Mouse (Mus musculus): ENCODE data around the gene Bscl2.
"Not testable (repeated sequence)": the region's sequence is repeated elsewhere in the genome, so short reads cannot be mapped to it uniquely, and the experiment has no call there.

Gene Bscl2

GRCm38 (mm10) chr19:8872266-8872840 lies 35.1 kb downstream of the Bscl2 start:
- DNase-seq, result peak; percentile 11

- no peak for DNase-seq
Observed at GRCm38 (mm10) chr19:8875031-8875430, 37.8 kb downstream of the Bscl2 start.

DNA sequence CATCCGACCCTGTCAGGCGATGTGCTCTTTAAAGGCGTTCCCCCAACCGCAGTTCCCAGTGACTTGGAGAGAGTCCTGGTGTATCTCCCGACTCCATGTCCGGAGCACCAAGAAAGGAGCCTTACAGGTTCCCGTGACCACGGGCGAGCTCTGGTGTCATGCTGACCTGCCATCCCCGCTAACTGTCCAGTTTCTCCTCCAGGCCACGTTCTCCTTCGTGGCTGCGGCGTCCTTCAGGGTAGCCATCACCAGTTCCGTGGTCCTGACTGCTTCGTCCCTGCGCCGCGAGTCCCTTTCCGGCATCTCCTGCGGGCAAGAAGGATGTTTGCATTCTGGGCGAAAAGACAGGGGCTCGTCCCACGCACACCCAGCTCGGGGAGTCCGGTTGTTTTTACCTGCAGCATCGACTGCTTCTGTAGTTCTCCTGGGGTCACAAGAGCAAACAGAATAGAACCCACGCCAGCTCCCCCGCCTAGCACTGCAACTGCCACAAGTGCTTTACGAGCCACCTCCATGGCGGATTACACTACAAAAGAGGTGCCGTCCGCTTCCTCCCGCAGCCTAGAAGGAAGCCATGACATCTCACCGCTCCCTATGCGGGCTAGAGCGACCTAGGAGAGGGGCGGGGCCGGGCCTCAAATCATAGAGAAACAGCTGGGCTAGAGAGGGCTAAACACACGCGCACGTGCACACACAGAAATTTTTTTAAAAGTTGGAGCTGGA lies 43.2 kb downstream of the Bscl2 start, which contains the start of gene Uqcc3:
Gene Uqcc3, minus strand, starts transcription at position 613 of the 723 bp plus-strand sequence.
- DNase-seq, result peak; percentile 91

DNA sequence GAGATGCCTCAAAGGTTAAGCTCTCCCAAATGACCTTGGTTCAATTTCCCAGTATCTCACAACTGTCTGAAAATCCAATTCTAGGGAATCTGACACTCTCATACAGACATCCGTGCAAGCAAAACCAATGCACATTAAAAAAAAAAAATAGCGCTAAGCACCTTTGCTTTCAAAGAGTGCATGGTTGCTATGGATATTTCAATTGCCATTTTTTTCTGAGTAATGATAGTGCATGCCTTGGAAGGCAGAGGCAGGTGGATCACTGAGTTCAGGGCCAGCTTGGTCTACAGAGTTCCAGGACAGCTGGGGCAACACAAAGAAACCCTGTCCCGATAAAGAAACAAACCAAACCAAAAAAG lies 43.7 kb downstream of the Bscl2 start:
- DNase-seq, result no peak

DNA sequence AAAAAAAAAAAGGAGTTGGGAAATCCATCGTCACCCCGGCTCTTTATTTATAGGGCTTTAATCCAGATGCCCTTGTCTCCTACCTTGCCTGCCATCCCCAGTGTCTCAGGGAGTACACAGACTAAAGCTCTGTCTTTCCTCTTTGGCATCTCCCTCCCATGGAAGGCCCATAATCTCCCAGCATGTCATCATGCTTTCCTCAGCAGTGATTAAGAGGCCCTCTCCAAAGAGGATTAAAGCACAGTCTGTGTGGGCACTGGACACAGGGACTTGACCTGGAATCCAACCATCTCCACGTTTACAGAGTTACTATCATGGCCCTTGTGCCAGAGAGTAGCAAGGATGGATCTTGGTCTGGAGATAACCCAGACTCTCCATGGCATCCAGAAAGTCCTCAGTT lies 46.3 kb downstream of the Bscl2 start, which contains the start of the genes Lbhd1 and Gm49403:
Gene Lbhd1, plus strand, starts transcription at position 117 of the 400 bp plus-strand sequence.
Gene Gm49403, plus strand, starts transcription at position 315 of the 400 bp plus-strand sequence.
- DNase-seq, result no peak

DNA sequence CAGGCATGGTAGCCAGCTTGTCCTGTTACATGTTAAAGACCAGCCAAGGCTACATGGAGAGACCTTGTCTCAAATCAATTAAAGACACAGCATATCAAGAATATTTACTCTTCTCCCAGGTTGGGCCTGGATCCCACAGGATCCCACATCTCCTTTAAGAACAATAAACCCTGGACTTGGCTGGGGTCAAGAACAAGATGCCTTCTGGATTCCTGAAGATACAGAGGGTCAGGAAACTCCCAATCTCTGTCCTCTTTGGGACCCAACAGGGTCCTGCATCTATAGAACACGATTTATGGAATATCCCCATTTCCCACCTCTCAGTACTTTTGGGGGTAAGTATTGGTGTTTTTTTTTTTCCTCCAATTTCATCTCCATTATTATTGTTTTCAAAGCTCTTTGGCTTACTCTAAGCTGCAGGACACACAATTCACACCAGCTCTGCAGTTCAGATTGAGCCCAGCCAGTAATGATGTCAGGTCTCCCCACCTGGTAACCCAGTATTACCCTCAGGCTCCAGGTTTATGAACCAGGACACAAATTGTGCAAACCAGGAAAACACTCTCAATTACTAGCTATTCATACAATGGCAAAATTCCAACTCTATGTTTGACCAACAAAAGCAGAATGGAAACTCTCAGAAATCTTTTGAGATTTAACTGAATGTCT lies 49.8 kb downstream of the Bscl2 start:
- DNase-seq, result no peak

DNA sequence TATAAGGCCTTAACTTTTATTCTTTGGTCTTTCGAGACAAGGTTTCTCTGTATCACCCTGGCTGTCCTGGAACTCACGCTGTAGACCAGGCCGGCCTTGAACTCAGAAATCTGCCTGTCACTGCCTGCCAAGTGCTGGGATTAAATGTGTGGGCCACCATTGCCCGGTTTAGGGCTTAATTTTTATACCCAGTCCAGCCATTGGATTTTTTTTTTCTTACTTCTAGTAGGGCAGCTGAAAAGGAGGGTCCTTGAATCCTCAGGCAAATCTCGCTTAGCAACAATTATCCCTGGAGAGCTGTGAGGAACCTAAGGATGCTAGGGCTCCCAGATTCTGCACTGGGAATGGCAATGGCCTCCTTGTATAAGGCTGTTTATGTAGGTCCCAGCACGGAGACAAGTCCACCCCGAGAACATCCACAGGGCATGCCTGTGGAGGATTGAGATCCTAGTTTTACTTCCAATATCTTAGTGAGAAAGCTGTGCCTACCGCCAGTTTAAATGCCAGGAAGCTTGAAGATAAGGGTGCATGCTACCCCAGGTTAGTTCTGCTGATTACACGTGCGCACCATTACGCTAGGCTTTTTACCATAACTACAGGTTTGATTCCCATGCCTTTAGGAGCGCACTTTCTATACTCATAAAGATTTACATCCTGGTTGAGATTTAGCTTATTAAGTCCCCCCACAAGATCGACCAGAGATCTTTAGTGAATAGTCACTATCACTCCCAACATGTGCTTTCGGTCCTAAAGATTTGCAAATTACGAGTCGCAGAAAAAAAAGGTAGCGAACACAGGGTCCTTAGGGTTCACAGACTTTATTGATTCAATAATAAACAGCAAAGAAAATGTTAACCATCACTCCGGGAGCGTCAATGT lies 50.6 kb downstream of the Bscl2 start:
- no peak for DNase-seq

GRCm38 (mm10) chr19:8888511-8889385 lies 51.5 kb downstream of the Bscl2 start, which contains the start of the genes 1810009A15Rik and Gm49416:
Gene 1810009A15Rik (plus strand): TSS chr19:8888853.
Gene Gm49416 (plus strand): TSS chr19:8888926.
- peak; percentile 94 for DNase-seq

DNA sequence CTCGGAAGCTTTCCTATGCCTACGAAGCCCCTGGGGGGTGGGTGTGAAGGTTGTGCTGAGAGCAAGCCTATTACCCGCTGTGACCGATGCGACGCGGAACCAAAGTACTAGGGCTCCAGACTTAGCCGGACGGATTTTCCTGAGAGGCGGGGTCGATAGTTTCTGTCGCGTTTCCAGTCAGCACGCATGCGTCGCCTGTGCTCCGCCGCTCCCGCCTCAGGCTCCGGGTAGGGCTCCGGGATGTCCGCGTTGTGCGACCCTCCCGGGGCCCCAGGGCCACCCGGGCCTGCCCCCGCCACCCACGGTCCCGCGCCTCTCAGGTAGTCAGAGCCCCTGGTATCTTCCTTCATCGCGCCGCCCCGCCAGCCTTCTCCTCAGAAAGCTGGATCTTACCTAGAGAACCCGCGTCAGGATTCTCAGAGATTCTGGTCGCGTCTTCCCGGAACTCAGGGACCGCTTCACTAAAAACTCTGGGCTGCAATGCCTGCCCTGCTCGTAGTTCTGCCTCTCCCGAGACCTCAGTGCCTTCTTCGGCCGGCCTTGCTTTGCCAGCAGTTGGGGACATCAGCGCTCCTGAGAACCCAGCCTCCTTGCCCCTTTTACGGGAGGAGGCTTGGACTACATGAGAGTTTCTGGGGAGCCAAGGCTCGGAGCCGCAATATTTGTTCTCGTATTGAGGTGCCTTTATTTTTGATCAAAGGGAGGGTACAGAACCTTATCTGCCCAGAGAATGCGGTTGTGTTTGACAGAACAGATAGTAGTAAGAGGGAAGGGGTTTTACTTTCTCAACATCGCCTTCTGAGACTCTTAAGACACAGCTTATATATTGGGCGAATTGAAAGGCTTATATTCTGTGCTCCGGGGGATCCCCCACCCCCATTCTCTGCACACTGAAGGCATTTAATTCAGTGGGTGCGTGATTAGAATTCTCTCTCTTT lies 55.8 kb downstream of the Bscl2 start, which contains the start of gene Ints5:
Gene Ints5, plus strand, starts transcription at position 177 of the 938 bp plus-strand sequence.
- DNase-seq, result peak; percentile 88

DNA sequence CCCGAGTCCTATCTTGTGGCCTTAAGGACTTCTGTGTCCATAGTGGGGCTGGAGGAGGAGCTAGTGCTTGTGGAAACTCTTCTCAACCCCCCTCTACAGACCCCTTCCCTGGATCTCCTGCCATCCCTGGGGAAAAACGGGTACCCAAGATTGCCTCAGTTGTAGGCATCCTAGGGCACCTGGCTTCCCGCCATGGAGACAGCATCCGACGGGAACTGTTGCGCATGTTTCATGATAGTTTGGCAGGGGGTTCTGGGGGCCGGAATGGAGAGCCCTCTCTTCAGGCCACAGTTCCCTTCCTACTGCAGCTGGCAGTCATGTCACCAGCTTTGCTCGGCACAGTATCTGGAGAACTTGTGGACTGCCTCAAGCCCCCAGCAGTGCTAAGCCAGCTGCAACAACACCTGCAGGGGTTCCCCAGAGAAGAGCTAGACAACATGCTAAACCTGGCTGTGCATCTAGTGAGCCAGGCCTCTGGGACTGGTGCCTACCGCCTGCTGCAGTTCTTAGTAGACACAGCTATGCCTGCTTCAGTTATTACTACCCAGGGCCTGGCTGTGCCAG lies 58.2 kb downstream of the Bscl2 start:
- no peak for DNase-seq

GRCm38 (mm10) chr19:8896231-8896630 lies 59.0 kb downstream of the Bscl2 start:
- not testable (repeated sequence) for DNase-seq

GRCm38 (mm10) chr19:8897211-8897864 lies 60.1 kb downstream of the Bscl2 start:
- peak; percentile 53 for DNase-seq

- peak; percentile 95 for DNase-seq
Observed at GRCm38 (mm10) chr19:8897865-8898495, 60.7 kb downstream of the Bscl2 start, which contains the start of gene Ganab. Gene Ganab (plus strand): TSS chr19:8898071.
